Mouse (Mus musculus) kidney, adult 11 months (tissue): ENCODE results near the gene Ppp6r2.

Source experiments
- DNase-seq: peaks from one replicate; pipeline ENCODE4 v3.0.0; 2022

Gene Ppp6r2

GRCm38 (mm10) chr15:89264485-89264884 lies 53.1 kb downstream of the Ppp6r2 start:
- DNase-seq, result no peak

GRCm38 (mm10) chr15:89275497-89275896 lies 64.1 kb downstream of the Ppp6r2 start:
- DNase-seq, result no peak

DNA sequence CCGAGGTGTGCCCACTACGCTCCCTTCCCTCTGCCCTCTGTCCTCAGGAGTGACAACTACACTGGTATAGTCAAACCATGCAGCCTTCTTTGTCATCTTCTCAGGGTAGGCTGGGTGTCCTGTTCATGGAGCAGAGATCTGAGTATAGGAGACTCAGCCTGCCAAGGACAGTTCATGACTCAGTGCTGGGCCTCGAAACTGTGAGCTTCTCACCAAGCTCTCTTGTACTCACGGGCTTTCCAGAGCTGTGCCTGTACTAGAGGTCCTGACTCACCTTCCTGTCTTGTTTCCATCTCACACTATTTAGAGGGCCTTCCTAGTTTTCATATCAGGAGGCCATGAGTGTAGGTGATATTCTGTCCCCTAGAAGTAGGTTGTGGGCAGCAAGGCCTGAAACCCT lies 66.0 kb downstream of the Ppp6r2 start:
- no peak for DNase-seq

DNA sequence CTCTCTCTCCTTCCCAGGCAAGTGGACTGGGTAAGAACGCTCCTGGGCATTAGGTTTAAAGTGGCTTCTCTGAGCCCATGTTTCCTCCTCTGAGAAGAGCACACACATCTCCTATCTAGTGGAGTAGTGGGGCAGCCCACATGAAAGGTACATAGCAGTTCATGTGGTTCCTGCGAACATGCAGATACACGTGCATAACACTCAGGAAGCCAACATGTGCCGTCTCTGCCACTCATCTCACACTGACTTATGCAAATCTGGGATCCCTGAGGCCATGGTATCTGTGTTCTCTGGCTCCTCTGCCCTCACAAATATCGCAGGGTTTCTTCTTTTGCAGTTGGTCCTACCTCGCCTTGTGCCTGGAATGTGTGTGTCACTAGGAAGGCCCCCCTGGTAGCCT lies 71.2 kb downstream of the Ppp6r2 start:
- DNase-seq, result no peak

DNA sequence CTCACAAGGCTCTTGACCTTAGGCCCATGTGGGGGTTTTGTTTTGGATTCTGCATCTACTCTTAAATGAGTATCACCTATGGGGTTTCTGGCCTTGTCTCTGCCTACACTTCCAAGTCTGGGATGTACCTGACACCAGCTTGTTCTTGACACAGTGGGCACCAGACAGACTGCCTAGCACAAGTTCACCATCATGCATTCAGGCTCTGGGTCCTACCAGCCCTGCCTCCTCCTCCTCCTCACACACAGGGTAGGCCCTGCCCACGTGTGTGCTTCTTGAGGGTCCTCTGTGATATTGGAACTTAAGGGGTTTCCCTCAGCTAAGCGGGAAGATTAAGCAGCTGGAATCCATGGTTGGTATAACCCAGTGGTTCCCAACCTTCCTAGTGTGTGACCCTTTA lies 72.7 kb downstream of the Ppp6r2 start:
- DNase-seq, result no peak

- no peak for DNase-seq
These were observed 73.7 kb downstream of the Ppp6r2 start for GRCm38 (mm10) chr15:89285004-89285403.

- no peak for DNase-seq
These were observed 74.1 kb downstream of the Ppp6r2 start for GRCm38 (mm10) chr15:89285478-89285877.

- no peak for DNase-seq
These were observed 74.8 kb downstream of the Ppp6r2 start for GRCm38 (mm10) chr15:89286114-89286513.

DNA sequence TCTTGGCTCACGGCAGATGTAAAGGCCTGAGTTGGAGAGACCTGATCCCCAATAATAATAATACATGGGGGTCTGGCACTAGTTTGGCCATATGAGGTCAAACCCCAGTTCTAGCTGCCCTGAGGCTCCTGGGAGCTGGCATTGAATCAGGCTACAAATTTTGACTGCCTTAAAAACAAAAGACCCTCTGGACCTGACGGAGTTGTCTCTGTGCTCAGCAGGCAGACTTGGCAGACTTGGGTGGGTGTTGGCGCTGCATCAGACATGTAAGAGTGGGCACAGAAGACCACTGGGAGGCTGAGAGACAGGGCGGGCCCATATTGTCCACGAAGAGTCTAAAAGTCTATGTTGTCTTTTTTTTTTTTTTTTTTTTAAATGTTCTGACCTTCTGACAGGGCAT lies 75.2 kb downstream of the Ppp6r2 start:
- no peak for DNase-seq

- no peak for DNase-seq
These were observed 76.9 kb downstream of the Ppp6r2 start for GRCm38 (mm10) chr15:89288227-89288767.

DNA sequence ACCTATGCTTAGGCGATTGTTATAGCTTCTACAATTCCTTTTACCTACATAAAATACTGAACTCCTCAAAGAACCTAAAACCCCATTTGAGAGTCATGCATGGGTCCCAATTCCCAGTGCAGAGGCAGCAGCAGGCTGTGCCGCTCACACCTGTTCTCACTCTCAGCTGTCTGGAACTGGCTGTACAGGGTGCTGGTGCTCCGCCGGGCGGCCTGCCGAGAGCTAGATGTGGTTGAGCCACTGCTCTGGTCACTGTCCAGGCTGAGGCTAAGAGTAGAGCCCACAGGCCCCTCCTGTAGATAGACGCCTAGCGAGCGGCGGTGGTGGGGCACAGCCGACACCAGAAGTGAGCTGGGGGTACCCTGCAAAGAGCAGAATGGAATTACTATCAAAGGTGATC lies 78.1 kb downstream of the Ppp6r2 start:
- no peak for DNase-seq

DNA sequence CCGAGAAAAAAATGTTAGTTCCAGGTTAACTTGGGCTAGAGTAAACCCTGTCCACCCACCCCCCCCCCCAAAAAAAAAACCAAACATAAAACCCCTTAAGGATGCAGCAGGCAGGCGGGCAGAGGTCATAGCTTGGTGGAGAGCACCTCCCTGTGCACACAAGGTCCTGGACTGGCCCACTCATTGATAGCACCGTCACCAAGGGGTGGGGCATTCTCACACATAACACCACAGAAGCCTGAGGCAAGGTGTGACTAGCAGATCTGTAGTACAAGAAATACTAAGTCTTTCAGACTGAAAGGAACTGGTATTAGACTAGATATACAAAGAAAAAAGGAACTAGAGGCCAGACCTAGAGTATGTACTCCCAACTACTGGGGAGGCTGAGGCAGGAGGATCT lies 80.2 kb downstream of the Ppp6r2 start:
- DNase-seq, result no peak

DNA sequence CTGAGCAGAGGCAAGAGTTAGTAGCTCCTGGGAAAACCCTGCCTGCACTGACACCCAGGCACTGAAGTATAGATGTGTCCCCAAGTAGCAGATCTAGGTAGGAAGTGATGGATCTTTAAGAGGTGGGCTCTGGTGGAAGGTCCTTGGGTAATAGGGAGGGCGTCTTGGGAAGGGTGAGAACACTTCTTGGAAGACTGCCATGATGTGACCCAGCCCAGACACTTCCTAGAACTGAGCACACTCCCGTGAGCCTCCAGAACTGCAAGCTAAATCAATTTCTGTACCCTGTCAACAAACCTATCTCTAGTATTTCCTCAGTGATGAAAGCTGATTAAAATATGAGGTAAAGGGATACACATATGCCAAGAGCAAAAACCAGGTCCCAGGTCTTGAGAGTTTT lies 81.4 kb downstream of the Ppp6r2 start:
- DNase-seq, result no peak

- no peak for DNase-seq
These were observed 82.4 kb downstream of the Ppp6r2 start for GRCm38 (mm10) chr15:89293778-89294177.

- no peak for DNase-seq
These were observed 84.3 kb downstream of the Ppp6r2 start for GRCm38 (mm10) chr15:89295580-89296165.

DNA sequence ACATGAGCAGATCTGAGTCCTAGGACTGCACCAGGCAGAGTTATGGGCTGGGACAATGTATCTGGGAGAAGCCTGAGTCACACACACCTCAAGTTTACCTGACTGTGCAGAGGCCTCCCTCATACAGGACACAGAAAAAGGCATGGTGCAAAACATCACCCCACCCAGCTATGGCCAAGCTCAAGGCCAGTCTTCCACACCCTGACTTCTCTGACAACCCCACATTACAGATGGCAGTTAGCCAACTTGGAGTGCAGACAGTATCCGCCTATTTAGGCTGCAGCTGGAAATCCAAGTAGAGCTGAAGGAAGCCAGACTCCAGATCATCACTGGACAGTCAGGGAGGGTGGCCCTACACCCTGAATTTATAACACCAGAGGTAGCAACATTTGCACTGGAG lies 85.1 kb downstream of the Ppp6r2 start:
- no peak for DNase-seq

- DNase-seq, result no peak
These were observed 86.3 kb downstream of the Ppp6r2 start for GRCm38 (mm10) chr15:89297695-89298094.

GRCm38 (mm10) chr15:89300180-89300579 lies 88.8 kb downstream of the Ppp6r2 start:
- peak; percentile 68 for DNase-seq

DNA sequence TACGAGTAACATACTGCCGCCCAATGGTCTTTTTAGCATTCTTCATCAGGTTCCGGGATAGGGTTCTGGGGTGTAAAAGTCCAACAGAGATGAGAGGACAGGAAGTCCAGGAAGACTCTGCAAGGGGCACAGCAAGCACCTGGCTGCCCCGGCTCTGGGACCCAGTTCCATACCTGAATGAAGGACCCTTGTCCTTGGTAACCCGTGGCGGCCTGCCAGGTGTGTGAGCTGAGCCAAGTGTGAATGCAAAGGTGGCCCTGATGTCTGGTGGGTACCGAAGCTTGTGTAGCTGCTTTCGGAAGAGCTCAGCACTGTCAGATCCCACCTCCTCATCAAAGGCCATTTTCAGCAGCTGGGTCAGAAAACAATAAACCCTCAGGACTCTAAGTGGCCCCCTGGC lies 89.2 kb downstream of the Ppp6r2 start:
- DNase-seq, result peak; percentile 32

DNA sequence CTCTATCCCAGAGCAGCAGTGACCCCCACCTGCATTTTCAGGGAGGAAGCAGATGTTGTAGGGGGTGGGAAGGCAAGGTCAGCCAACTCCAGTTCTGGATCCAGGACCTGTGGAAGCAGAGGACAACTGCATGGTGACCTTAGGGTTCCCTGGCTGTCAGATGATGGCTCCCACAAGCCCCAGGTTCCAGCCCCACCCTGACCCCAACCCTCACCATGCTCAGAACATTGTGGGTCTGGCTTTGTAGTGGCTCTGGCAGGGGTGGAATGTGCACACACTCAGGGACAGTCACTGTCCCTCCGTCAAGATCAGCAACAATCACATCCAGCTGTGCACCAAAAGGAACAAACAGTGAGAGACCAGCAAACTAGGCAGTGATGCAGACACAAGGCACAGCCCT lies 94.6 kb downstream of the Ppp6r2 start:
- DNase-seq, result no peak

GRCm38 (mm10) chr15:89307461-89307860 lies 96.1 kb downstream of the Ppp6r2 start:
- DNase-seq, result no peak

DNA sequence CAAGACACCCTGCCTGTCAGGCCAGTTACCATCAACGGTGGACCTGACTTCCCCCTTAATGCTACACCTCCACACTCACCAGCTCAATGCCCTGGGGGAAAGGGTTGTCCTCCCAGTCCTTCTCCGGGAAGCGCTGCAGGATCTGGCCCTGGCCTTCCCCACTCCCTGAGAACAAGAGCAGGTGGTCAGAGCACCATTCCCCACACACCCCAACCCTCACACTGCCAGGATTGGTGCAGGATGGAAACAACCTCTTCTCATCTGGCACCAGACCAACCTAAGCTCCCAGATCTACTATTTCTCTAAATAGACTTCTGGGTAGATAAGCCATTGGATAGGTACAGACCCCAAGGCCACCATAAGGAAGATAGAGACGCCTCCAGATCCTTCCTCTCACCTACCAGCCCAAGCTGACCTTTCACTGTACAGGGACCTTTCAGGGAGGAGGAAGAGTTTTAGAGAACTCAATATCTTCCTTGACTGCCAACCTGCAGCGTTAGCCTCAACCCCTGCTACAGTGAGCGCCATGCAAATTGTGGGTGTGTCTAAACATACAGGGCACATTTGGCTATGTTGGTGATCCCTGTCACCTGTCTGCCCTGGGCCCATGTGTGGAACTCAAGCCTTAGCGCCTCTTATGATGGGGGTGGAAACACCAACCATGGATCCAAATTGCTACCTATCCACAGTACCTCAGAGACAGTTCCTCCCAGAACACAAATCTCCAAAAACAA lies 97.2 kb downstream of the Ppp6r2 start:
- DNase-seq, result no peak

- no peak for DNase-seq
These were observed 98.7 kb downstream of the Ppp6r2 start for GRCm38 (mm10) chr15:89309962-89310498.

DNA sequence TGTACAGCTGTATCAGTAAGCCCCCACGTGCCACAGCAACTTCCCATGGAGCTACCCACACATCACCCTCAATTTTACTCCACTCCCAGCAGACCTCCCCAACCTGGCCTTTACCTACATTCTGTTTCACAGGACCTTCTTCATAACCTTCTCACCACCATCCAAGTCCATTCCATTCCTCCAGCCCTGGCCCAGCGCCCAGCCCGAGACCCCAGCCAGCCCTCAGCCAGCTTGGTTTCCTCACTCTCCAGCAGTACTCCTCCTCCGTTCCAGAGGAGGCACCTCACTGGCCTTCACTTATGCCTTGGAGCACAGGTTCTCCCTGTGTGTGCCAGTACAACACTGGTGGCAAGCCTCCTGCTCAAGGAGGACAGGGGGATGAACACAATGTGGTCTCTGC lies 102.0 kb downstream of the Ppp6r2 start:
- no peak for DNase-seq
